Mouse (Mus musculus) intestine, embryonic 14.5 days (tissue): ENCODE data around the gene Iah1. TPM values are rescaled to one million over a fixed set of nuclear protein-coding genes. Genes with fewer than 3 reads are reported as not detected.

ENCODE experiments used
- ATAC-seq: fragments of 200-750 bp; cut with Nextera tagmentation; replicated peaks from 2 replicates; pipeline ENCODE4 v1.8.0; 2017; ENCODE audit warnings: low read depth, moderate number of reproducible peaks, moderate TSS enrichment, moderate library complexity; ENCODE audit not compliant: low FRiP score, low TSS enrichment
- DNase-seq: peaks from one replicate; pipeline ENCODE4 v3.0.0-alpha.2; 2018; ENCODE audit warnings: low spot score
- H3K27ac ChIP-seq: fragments of 300-500 bp; sonication (generic); 2 replicates; pipeline ENCODE4 v1.5.1; 2014; ENCODE audit warnings: low read depth, mild to moderate bottlenecking, control low read depth
- H3K27me3 ChIP-seq: fragments of 300-500 bp; sonication (generic); replicated peaks from 2 replicates; pipeline ENCODE4 v1.6.1; 2014; ENCODE audit warnings: low read length, control low read depth; ENCODE audit not compliant: control insufficient read depth, insufficient read depth
- H3K36me3 ChIP-seq: fragments of 300-500 bp; sonication (generic); 2 replicates; pipeline ENCODE4 v1.6.1; 2014; ENCODE audit warnings: low read length, control low read depth; ENCODE audit not compliant: control insufficient read depth, insufficient read depth
- H3K4me1 ChIP-seq: fragments of 300-500 bp; sonication (generic); replicated peaks from 2 replicates; pipeline ENCODE4 v1.6.1; 2014; ENCODE audit warnings: low read length, control low read depth, mixed read lengths; ENCODE audit not compliant: control insufficient read depth, insufficient read depth
- H3K4me2 ChIP-seq: fragments of 300-500 bp; sonication (generic); 2 replicates; pipeline ENCODE4 v1.6.1; 2014; ENCODE audit warnings: low read length
- H3K4me3 ChIP-seq: fragments of 300-500 bp; sonication (generic); 2 replicates; pipeline ENCODE4 v1.5.1; 2014; ENCODE audit warnings: low read depth, low read length, control low read depth, mixed read lengths
- H3K9ac ChIP-seq: fragments of 300-500 bp; sonication (generic); 2 replicates; pipeline ENCODE4 v1.6.1; 2014; ENCODE audit warnings: mild to moderate bottlenecking, low read length
- H3K9me3 ChIP-seq: fragments of 300-500 bp; sonication (generic); 2 replicates; pipeline ENCODE4 v1.6.1; 2016; ENCODE audit warnings: low read length, control low read depth; ENCODE audit not compliant: control insufficient read depth
- WGBS: fragments of 180-500 bp; shearing (Covaris S2); extraction: QIAGEN DNeasy Blood & Tissue Kit; methylation state at CpG from one replicate; pipeline ENCODE4 v1.1.7; 2014; 5-methylcytosine and 5-hydroxymethylcytosine counted together
- polyA plus RNA-seq: library from polyadenylated mRNA; unstranded; fragments of >200 nt; fragmentation: Nextera tagmentation; extraction: Ambion mirVana; gene quantifications from 2 replicates; pipeline ENCODE4 v1.2.1, GENCODE M21; 2014

Iah1 gene
- polyA plus RNA-seq, 1 experiment from 2014 or later = 51.7 TPM

DNA sequence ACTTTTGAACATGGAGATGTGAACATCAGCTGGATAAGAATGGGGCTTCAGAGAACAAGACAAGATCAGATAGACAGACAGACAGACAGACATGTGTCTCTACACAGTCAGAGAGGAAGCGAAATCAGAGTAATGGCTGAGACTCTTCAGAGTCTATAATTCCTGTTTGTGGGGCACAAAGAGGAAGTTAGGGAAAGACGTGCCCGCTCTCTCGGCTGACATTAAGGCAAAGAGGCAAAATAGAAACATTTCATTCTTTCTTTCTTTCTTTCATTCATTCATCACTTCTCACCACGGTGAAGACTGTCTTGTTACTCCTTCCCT lies 52.9 kb downstream of the Iah1 start:
- Histone ChIP-seq H3K4me1 (peaks cover 7% of the 10 kb centered on the region; the same call in 1 of the 2 replicates), H3K4me2 (no peak overlapping the region), H3K27ac (no peak overlapping the region), H3K9me3 (no peaks in the 10 kb centered on the region), H3K36me3 (no peaks in the 10 kb centered on the region), H3K27me3 (no peaks in the 10 kb centered on the region), H3K4me3 (no peak overlapping the region), H3K9ac (no peak overlapping the region)
- no peak for ATAC-seq
- no peak for DNase-seq
- WGBS = 93% methylated on average over 5 of the region's 5 CpGs

DNA sequence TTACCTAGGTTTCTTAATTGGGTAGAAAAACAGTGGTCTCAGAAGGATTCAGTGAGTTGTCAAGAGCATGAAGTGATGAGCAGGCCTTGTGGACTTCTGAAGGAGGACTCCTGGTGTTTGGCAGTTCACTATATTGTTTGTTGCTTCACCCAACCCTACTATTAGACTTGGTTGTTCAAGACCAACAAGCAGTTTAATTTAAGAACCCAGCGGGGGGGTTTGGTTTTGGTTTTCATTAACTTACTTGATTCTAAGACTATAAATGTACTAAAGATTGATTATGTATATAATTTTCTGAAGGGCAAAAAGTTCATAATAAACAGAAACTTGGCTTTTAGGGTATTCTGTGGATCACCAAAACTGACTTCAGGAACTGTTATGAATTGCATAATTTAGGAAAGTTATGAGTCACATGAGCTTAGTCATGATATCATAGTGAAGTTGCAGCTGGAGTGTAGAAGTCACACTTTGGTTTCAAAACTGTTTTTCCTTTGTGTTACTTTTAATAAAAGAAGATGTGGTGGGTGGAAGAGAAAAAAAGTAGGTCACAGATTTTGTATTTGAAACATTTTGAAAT lies 53.9 kb downstream of the Iah1 start:
- no peak overlapping the region for H3K27ac ChIP-seq
- WGBS = 95% methylated on average over 1 of the region's 1 CpGs
- ATAC-seq = no peak

DNA sequence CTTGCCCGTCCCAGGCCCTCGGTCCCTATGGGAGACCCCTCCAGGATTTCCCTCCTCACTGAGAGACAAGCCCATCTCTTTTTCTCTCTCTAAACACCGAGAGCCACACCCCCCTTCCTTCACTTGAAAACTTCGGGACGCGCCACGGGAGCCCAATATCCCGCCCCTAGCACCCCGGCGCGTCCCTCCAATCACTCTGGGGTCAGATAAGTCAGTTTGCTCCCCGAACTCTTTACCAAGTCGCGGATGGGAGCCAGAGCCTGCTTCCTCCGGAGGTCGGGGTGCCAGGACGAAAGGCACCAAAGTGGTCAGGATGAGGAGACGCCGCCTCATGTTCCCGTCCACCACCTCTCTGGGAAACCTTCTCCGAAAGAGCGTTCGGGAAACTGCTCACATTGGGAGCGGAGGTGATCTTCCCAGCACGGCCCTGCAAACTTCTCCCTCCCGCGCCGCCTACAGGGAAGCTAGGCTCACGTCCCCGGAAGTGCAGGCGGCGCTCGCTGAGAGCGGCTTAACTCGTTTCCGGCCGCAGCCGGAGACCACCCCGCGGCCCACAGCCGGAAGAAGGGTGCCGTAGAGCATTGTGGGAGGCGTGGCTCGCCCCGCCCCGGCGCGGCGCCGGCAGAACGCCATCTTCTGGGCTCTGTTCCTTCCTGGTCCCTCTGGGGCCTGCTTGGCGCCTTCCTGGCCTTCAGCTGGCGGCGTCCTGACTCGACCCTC lies 57.1 kb downstream of the Iah1 start, which contains the start of gene Adam17:
TSS of gene Adam17 (minus strand) at position 533 of the 720 bp plus-strand sequence.
- Histone ChIP-seq H3K36me3 (no peaks in the 10 kb centered on the region), H3K9ac (peak within 1 kb of the TSS; percentile 83), H3K27ac (peak within 1 kb of the TSS; percentile 91), H3K27me3 (no peaks in the 10 kb centered on the region), H3K4me3 (peak within 1 kb of the TSS; percentile 68), H3K9me3 (no peaks in the 10 kb centered on the region), H3K4me2 (peak within 1 kb of the TSS; percentile 91), H3K4me1 (peaks cover 7% of the 10 kb centered on the region; the same call in 1 of the 2 replicates)
- peak; percentile 97 for ATAC-seq
- under 1% methylated on average over 46 of the region's 55 CpGs for WGBS
- DNase-seq = peak; percentile 96

More for the DNA sequence above, 53.9 kb downstream of the Iah1 start:
- H3K36me3 ChIP-seq = no peaks in the 10 kb centered on the region
- peaks cover 7% of the 10 kb centered on the region; the same call in 1 of the 2 replicates for H3K4me1 ChIP-seq
- H3K9me3 ChIP-seq = no peaks in the 10 kb centered on the region
- no peak overlapping the region for H3K9ac ChIP-seq
- H3K27me3 ChIP-seq = no peaks in the 10 kb centered on the region
- H3K4me2 ChIP-seq = no peak overlapping the region
- DNase-seq = no peak
- no peak overlapping the region for H3K4me3 ChIP-seq

Other genes with a start within 250 kb of the Iah1 start
- 121 and 122 TPM in 2 replicates for gene Cpsf3, start 31.0 kb upstream of the Iah1 start, polyA plus RNA-seq
- 48.7 and 50.5 TPM in 2 replicates for gene Itgb1bp1, start 30.1 kb upstream of the Iah1 start, polyA plus RNA-seq
- gene Adam17, start 57.2 kb downstream of the Iah1 start, polyA plus RNA-seq = 33.3 and 35.1 TPM in 2 replicates
- gene Ywhaq, start 101.2 kb downstream of the Iah1 start, polyA plus RNA-seq = 715 and 798 TPM in 2 replicates